Mouse (Mus musculus): Measurements from ENCODE around the gene Celf5. TPM values are rescaled to one million over a fixed set of nuclear protein-coding genes. Genes with fewer than 3 reads are reported as not detected.

Celf5 gene
- total and polyA plus RNA-seq, 3 experiments, result 0.08 to 0.38 TPM; not detected in 1

DNA sequence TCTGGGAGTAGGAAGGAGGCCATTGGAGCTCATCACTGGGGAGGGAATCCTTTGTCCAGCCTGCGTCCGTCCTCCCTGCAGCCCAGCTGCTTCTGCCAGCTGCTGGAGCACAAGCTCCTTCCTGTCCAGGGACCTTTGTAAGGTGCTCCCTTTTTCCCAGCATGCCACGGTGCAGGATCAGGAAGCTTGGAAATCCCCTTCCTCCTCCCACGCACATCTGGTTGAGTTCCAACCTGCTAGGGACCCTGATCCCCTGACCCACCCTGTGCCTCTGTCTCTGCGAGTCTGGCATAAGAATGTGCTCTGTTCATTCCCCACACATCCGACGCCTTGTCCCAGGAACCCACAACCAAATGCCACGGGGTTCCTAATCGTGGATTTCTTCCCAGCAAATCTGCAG, 71.5 kb downstream of the Celf5 start:
- TF ChIP-seq USF1 (IDR thresholded peaks at IDR 0.05; ENCODE audit: low read depth, low read length) (no peak), MXI1 (IDR thresholded peaks at IDR 0.05; ENCODE audit: low read depth, low read length) (no peak), UBTF (IDR thresholded peaks at IDR 0.05; ENCODE audit: borderline replicate concordance, insufficient read depth, low read depth, low read length) (no peak), MEF2A (IDR thresholded peaks at IDR 0.05; ENCODE audit: extremely low read depth, insufficient replicate concordance, low read depth, low read length, poor library complexity, severe bottlenecking) (no peak), RCOR1 (IDR thresholded peaks at IDR 0.05; ENCODE audit: low read depth, low read length) (no peak), MYC (IDR thresholded peaks at IDR 0.05; ENCODE audit: low read depth, low read length) (no peak), MYB (IDR thresholded peaks at IDR 0.05; ENCODE audit: low read depth, low read length) (no peak)
- Histone ChIP-seq H3K27me3 (ENCODE audit: control insufficient read depth in 1 of 2, insufficient read depth in 2 of 2, low read length in 2 of 2) (no peaks in the 10 kb centered on the region), H3K36me3 (ENCODE audit: control insufficient read depth in 1 of 2, insufficient read depth in 2 of 2, low read length in 2 of 2) (peaks cover 0 to 12% of the 10 kb centered on the region in 2 experiments; a peak in 2 of 4 replicates), H3K79me2 (ENCODE audit: control insufficient read depth, insufficient read depth, low read length, poor library complexity) (no peaks in the 10 kb centered on the region), H3K4me1 (ENCODE audit: control insufficient read depth in 1 of 2, insufficient read depth in 2 of 2, low read length in 2 of 2) (peaks cover 3 to 20% of the 10 kb centered on the region in 2 experiments; a peak in 3 of 4 replicates), H3K9me3 (replicated peaks; ENCODE audit: insufficient read depth, low read length) (no peaks in the 10 kb centered on the region), H3K27ac (ENCODE audit: control insufficient read depth, low read depth, low read length) (no peak overlapping the region), H3K9ac (ENCODE audit: control insufficient read depth, low read depth, low read length, poor library complexity, severe bottlenecking) (no peak overlapping the region), H3K4me3 (ENCODE audit: control insufficient read depth in 1 of 2, insufficient read depth in 1 of 2, low read depth in 2 of 2, low read length in 2 of 2) (no peak overlapping the region)
- DNase-seq (ENCODE audit: low read depth, low spot score), result no peak

DNA sequence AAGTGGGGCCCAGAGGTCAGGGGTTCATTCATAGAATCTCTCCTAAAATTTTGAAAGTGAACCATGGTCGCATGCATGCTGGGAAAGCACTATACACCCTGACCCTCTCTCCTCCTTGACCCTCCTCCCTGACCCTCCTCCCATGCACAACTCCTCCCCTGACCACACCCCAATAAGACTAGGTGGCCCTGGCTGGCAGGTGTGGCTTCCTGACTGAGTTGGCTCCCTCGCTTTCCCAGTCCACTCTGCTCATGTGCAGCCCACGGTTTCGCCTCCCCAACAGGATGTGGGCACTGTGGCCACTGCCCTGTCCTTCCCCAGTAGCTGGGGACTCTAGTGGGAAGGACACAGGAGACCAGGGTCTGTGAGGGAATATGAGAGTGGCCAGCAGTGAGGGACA, 72.2 kb downstream of the Celf5 start:
- Histone ChIP-seq H3K27me3 (ENCODE audit: control insufficient read depth in 1 of 2, insufficient read depth in 2 of 2, low read length in 2 of 2) (no peaks in the 10 kb centered on the region), H3K4me1 (ENCODE audit: control insufficient read depth in 1 of 2, insufficient read depth in 2 of 2, low read length in 2 of 2) (peaks cover 3 to 24% of the 10 kb centered on the region in 2 experiments; a peak in 3 of 4 replicates), H3K9ac (ENCODE audit: control insufficient read depth, low read depth, low read length, poor library complexity, severe bottlenecking) (no peak overlapping the region), H3K9me3 (replicated peaks; ENCODE audit: insufficient read depth, low read length) (no peaks in the 10 kb centered on the region), H3K4me3 (ENCODE audit: control insufficient read depth in 1 of 2, insufficient read depth in 1 of 2, low read depth in 2 of 2, low read length in 2 of 2) (no peak overlapping the region), H3K27ac (ENCODE audit: control insufficient read depth, low read depth, low read length) (no peak overlapping the region), H3K79me2 (ENCODE audit: control insufficient read depth, insufficient read depth, low read length, poor library complexity) (no peaks in the 10 kb centered on the region), H3K36me3 (ENCODE audit: control insufficient read depth in 1 of 2, insufficient read depth in 2 of 2, low read length in 2 of 2) (peaks cover 0 to 12% of the 10 kb centered on the region in 2 experiments; a peak in 2 of 4 replicates)
- DNase-seq (ENCODE audit: low read depth, low spot score), result no peak
- TF ChIP-seq ZNF384 (IDR thresholded peaks at IDR 0.05; ENCODE audit: low read depth, low read length) (no peak), MAX (IDR thresholded peaks at IDR 0.05; ENCODE audit: low read length) (no peak), POLR2AphosphoS2 (IDR thresholded peaks at IDR 0.05; ENCODE audit: low read length) (no peak), MAFK (IDR thresholded peaks at IDR 0.05; ENCODE audit: borderline replicate concordance, low read depth, low read length) (no peak), TBP (IDR thresholded peaks at IDR 0.05; ENCODE audit: low read depth, low read length) (no peak), ZKSCAN1 (IDR thresholded peaks at IDR 0.05; ENCODE audit: low read depth, low read length) (no peak)

DNA sequence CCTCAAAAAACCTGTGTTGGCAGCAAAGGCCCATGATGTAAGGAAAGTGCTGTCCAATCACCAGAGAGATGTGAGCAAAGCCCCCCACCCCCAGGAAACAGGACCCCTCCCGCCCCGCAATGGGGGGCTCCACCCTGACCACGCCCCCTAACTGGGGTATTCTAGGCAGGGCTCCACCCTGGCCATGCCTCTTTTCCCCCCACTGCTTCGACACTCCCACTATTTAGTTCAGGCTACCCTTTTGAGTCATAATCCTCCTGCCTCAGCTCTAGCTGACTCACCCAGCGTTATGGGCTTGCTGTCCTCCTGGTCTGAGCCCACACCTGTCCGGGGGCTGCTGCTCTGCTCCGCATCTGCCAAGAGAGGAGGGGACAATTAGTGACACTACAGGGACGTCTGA, 73.2 kb downstream of the Celf5 start:
- Histone ChIP-seq H3K9ac (ENCODE audit: control insufficient read depth, low read depth, low read length, poor library complexity, severe bottlenecking) (no peak overlapping the region), H3K9me3 (replicated peaks; ENCODE audit: insufficient read depth, low read length) (no peaks in the 10 kb centered on the region), H3K27me3 (ENCODE audit: control insufficient read depth in 1 of 2, insufficient read depth in 2 of 2, low read length in 2 of 2) (no peaks in the 10 kb centered on the region), H3K4me3 (ENCODE audit: control insufficient read depth in 1 of 2, insufficient read depth in 1 of 2, low read depth in 2 of 2, low read length in 2 of 2) (no peak overlapping the region), H3K79me2 (ENCODE audit: control insufficient read depth, insufficient read depth, low read length, poor library complexity) (no peaks in the 10 kb centered on the region), H3K4me1 (ENCODE audit: control insufficient read depth in 1 of 2, insufficient read depth in 2 of 2, low read length in 2 of 2) (peaks cover 3 to 29% of the 10 kb centered on the region in 2 experiments; a peak in 3 of 4 replicates), H3K36me3 (ENCODE audit: control insufficient read depth in 1 of 2, insufficient read depth in 2 of 2, low read length in 2 of 2) (peaks cover 0 to 16% of the 10 kb centered on the region in 2 experiments; a peak in 2 of 4 replicates), H3K27ac (ENCODE audit: control insufficient read depth, low read depth, low read length) (no peak overlapping the region)
- DNase-seq (ENCODE audit: low read depth, low spot score), result no peak
- TF ChIP-seq MYB (IDR thresholded peaks at IDR 0.05; ENCODE audit: low read depth, low read length) (no peak), CHD2 (IDR thresholded peaks at IDR 0.05; ENCODE audit: low read length) (no peak), TCF12 (IDR thresholded peaks at IDR 0.05; ENCODE audit: low read depth, low read length) (no peak), MEF2A (IDR thresholded peaks at IDR 0.05; ENCODE audit: extremely low read depth, insufficient replicate concordance, low read depth, low read length, poor library complexity, severe bottlenecking) (no peak)

Other genes with a start within 250 kb of the Celf5 start
- 0.39 and 0.81 TPM in 2 replicates for gene Zfr2, start 249.6 kb downstream of the Celf5 start, total RNA-seq (2012; rRNA removed)
- gene Zfr2, start 249.6 kb downstream of the Celf5 start, polyA plus RNA-seq (2012; ENCODE audit: insufficient read depth in 1 of 2, insufficient read length in 2 of 2, low read depth in 1 of 2, low replicate concordance in 2 of 2, missing spikeins in 1 of 2), result 1 to 10 TPM in 1 of 2 experiments, not detected in 1; 1.4 TPM
- 0.10 and 0.23 TPM in 2 replicates for gene Matk, start 229.8 kb downstream of the Celf5 start, total RNA-seq (2012; rRNA removed)
- 1 to 10 TPM in 1 of 2 experiments, not detected in 1; 1.0 TPM for gene Matk, start 229.8 kb downstream of the Celf5 start, polyA plus RNA-seq (2012; ENCODE audit: insufficient read depth in 1 of 2, insufficient read length in 2 of 2, low read depth in 1 of 2, low replicate concordance in 2 of 2, missing spikeins in 1 of 2)
- 137 and 150 TPM in 2 replicates for gene Mrpl54, start 215.8 kb downstream of the Celf5 start, total RNA-seq (2012; rRNA removed)
- gene Mrpl54, start 215.8 kb downstream of the Celf5 start, polyA plus RNA-seq (2012; ENCODE audit: insufficient read depth in 1 of 2, insufficient read length in 2 of 2, low read depth in 1 of 2, low replicate concordance in 2 of 2, missing spikeins in 1 of 2), result 100 to 1,000 TPM; 157 to 421 TPM
- 68.9 and 81.3 TPM in 2 replicates for gene Apba3, start 215.7 kb downstream of the Celf5 start, total RNA-seq (2012; rRNA removed)
- gene Apba3, start 215.7 kb downstream of the Celf5 start, polyA plus RNA-seq (2012; ENCODE audit: insufficient read depth in 1 of 2, insufficient read length in 2 of 2, low read depth in 1 of 2, low replicate concordance in 2 of 2, missing spikeins in 1 of 2), result 10 to 100 TPM in 1 of 2 experiments, not detected in 1; 73.2 TPM
- gene Tjp3, start 191.1 kb downstream of the Celf5 start, total RNA-seq (2012; rRNA removed), result 2.5 and 2.9 TPM in 2 replicates
- gene Tjp3, start 191.1 kb downstream of the Celf5 start, polyA plus RNA-seq (2012; ENCODE audit: insufficient read depth in 1 of 2, insufficient read length in 2 of 2, low read depth in 1 of 2, low replicate concordance in 2 of 2, missing spikeins in 1 of 2), result 1 to 10 TPM in 1 of 2 experiments, not detected in 1; 4.9 TPM
- gene Pip5k1c, start 189.7 kb downstream of the Celf5 start, total RNA-seq (2012; rRNA removed), result 14.1 and 14.4 TPM in 2 replicates
- 10 to 100 TPM in 1 of 2 experiments, not detected in 1; 40.5 TPM for gene Pip5k1c, start 189.7 kb downstream of the Celf5 start, polyA plus RNA-seq (2012; ENCODE audit: insufficient read depth in 1 of 2, insufficient read length in 2 of 2, low read depth in 1 of 2, low replicate concordance in 2 of 2, missing spikeins in 1 of 2)
- 43.5 and 47.6 TPM in 2 replicates for gene Cactin, start 161.6 kb downstream of the Celf5 start, total RNA-seq (2012; rRNA removed)
- gene Cactin, start 161.6 kb downstream of the Celf5 start, polyA plus RNA-seq (2012; ENCODE audit: insufficient read depth in 1 of 2, insufficient read length in 2 of 2, low read depth in 1 of 2, low replicate concordance in 2 of 2, missing spikeins in 1 of 2), result 10 to 100 TPM in 1 of 2 experiments, not detected in 1; 66.8 TPM
- gene Tbxa2r, start 154.0 kb downstream of the Celf5 start, total RNA-seq (2012; rRNA removed), result 0.13 TPM in 1 of 2 replicates, not detected in the other
- under 1 TPM in 1 of 2 experiments, not detected in 1; 0.31 TPM for gene Tbxa2r, start 154.0 kb downstream of the Celf5 start, polyA plus RNA-seq (2012; ENCODE audit: insufficient read depth in 1 of 2, insufficient read length in 2 of 2, low read depth in 1 of 2, low replicate concordance in 2 of 2, missing spikeins in 1 of 2)
- gene Gipc3, start 139.4 kb downstream of the Celf5 start, total RNA-seq (2012; rRNA removed), result not detected in 2 replicates
- gene Gipc3, start 139.4 kb downstream of the Celf5 start, polyA plus RNA-seq (2012; ENCODE audit: insufficient read depth in 1 of 2, insufficient read length in 2 of 2, low read depth in 1 of 2, low replicate concordance in 2 of 2, missing spikeins in 1 of 2), result not detected
- gene Hmg20b, start 132.2 kb downstream of the Celf5 start, total RNA-seq (2012; rRNA removed), result 22.8 and 27.0 TPM in 2 replicates
- gene Hmg20b, start 132.2 kb downstream of the Celf5 start, polyA plus RNA-seq (2012; ENCODE audit: insufficient read depth in 1 of 2, insufficient read length in 2 of 2, low read depth in 1 of 2, low replicate concordance in 2 of 2, missing spikeins in 1 of 2), result 10 to 100 TPM in 1 of 2 experiments, not detected in 1; 92.7 TPM
- 17.9 and 29.0 TPM in 2 replicates for gene Mfsd12, start 125.2 kb downstream of the Celf5 start, total RNA-seq (2012; rRNA removed)
- gene Mfsd12, start 125.2 kb downstream of the Celf5 start, polyA plus RNA-seq (2012; ENCODE audit: insufficient read depth in 1 of 2, insufficient read length in 2 of 2, low read depth in 1 of 2, low replicate concordance in 2 of 2, missing spikeins in 1 of 2), result 10 to 100 TPM in 1 of 2 experiments, not detected in 1; 22.5 TPM
- 6.7 and 12.1 TPM in 2 replicates for gene 4930404N11Rik, start 116.9 kb downstream of the Celf5 start, total RNA-seq (2012; rRNA removed)
- gene 4930404N11Rik, start 116.9 kb downstream of the Celf5 start, polyA plus RNA-seq (2012; ENCODE audit: insufficient read depth in 1 of 2, insufficient read length in 2 of 2, low read depth in 1 of 2, low replicate concordance in 2 of 2, missing spikeins in 1 of 2), result 1 to 10 TPM in 1 of 2 experiments, not detected in 1; 3.1 TPM
- 20.7 and 24.7 TPM in 2 replicates for gene Fzr1, start 104.2 kb downstream of the Celf5 start, total RNA-seq (2012; rRNA removed)
- gene Fzr1, start 104.2 kb downstream of the Celf5 start, polyA plus RNA-seq (2012; ENCODE audit: insufficient read depth in 1 of 2, insufficient read length in 2 of 2, low read depth in 1 of 2, low replicate concordance in 2 of 2, missing spikeins in 1 of 2), result 100 to 1,000 TPM in 1 of 2 experiments, not detected in 1; 115 TPM
- gene Dohh, start 98.3 kb downstream of the Celf5 start, total RNA-seq (2012; rRNA removed), result 153 and 157 TPM in 2 replicates
- 100 to 1,000 TPM in 1 of 2 experiments, not detected in 1; 145 TPM for gene Dohh, start 98.3 kb downstream of the Celf5 start, polyA plus RNA-seq (2012; ENCODE audit: insufficient read depth in 1 of 2, insufficient read length in 2 of 2, low read depth in 1 of 2, low replicate concordance in 2 of 2, missing spikeins in 1 of 2)
- 0.46 and 0.62 TPM in 2 replicates for gene Gm48551, start 98.2 kb downstream of the Celf5 start, total RNA-seq (2012; rRNA removed)
- 1 to 10 TPM in 1 of 2 experiments, not detected in 1; 2.6 TPM for gene Gm48551, start 98.2 kb downstream of the Celf5 start, polyA plus RNA-seq (2012; ENCODE audit: insufficient read depth in 1 of 2, insufficient read length in 2 of 2, low read depth in 1 of 2, low replicate concordance in 2 of 2, missing spikeins in 1 of 2)
- 0.49 and 0.89 TPM in 2 replicates for gene Gm48552, start 93.7 kb downstream of the Celf5 start, total RNA-seq (2012; rRNA removed)
- gene Gm48552, start 93.7 kb downstream of the Celf5 start, polyA plus RNA-seq (2012; ENCODE audit: insufficient read depth in 1 of 2, insufficient read length in 2 of 2, low read depth in 1 of 2, low replicate concordance in 2 of 2, missing spikeins in 1 of 2), result 1 to 10 TPM in 1 of 2 experiments, not detected in 1; 1.2 TPM
- gene Smim24, start 89.7 kb downstream of the Celf5 start, total RNA-seq (2012; rRNA removed), result 6.5 and 6.7 TPM in 2 replicates
- 10 to 100 TPM in 1 of 2 experiments, not detected in 1; 29.5 TPM for gene Smim24, start 89.7 kb downstream of the Celf5 start, polyA plus RNA-seq (2012; ENCODE audit: insufficient read depth in 1 of 2, insufficient read length in 2 of 2, low read depth in 1 of 2, low replicate concordance in 2 of 2, missing spikeins in 1 of 2)
- 2.0 and 3.6 TPM in 2 replicates for gene Nfic, start 27.1 kb downstream of the Celf5 start, total RNA-seq (2012; rRNA removed)
- gene Nfic, start 27.1 kb downstream of the Celf5 start, polyA plus RNA-seq (2012; ENCODE audit: insufficient read depth in 1 of 2, insufficient read length in 2 of 2, low read depth in 1 of 2, low replicate concordance in 2 of 2, missing spikeins in 1 of 2), result 1 to 10 TPM in 1 of 2 experiments, not detected in 1; 9.7 TPM
- 120 and 136 TPM in 2 replicates for gene Ncln, start 13.7 kb upstream of the Celf5 start, total RNA-seq (2012; rRNA removed)
- 100 to 1,000 TPM; 215 to 276 TPM for gene Ncln, start 13.7 kb upstream of the Celf5 start, polyA plus RNA-seq (2012; ENCODE audit: insufficient read depth in 1 of 2, insufficient read length in 2 of 2, low read depth in 1 of 2, low replicate concordance in 2 of 2, missing spikeins in 1 of 2)
- 1.7 and 2.1 TPM in 2 replicates for gene S1pr4, start 17.4 kb upstream of the Celf5 start, total RNA-seq (2012; rRNA removed)
- gene S1pr4, start 17.4 kb upstream of the Celf5 start, polyA plus RNA-seq (2012; ENCODE audit: insufficient read depth in 1 of 2, insufficient read length in 2 of 2, low read depth in 1 of 2, low replicate concordance in 2 of 2, missing spikeins in 1 of 2), result 1 to 10 TPM in 1 of 2 experiments, not detected in 1; 1.6 TPM
- 28.2 and 33.0 TPM in 2 replicates for gene Gna15, start 41.5 kb upstream of the Celf5 start, total RNA-seq (2012; rRNA removed)
- gene Gna15, start 41.5 kb upstream of the Celf5 start, polyA plus RNA-seq (2012; ENCODE audit: insufficient read depth in 1 of 2, insufficient read length in 2 of 2, low read depth in 1 of 2, low replicate concordance in 2 of 2, missing spikeins in 1 of 2), result 100 to 1,000 TPM in 1 of 2 experiments, 10 to 100 TPM in 1; 23.0 to 142 TPM
- 12.2 and 14.1 TPM in 2 replicates for gene Gna11, start 62.5 kb upstream of the Celf5 start, total RNA-seq (2012; rRNA removed)
- 10 to 100 TPM in 1 of 2 experiments, not detected in 1; 18.4 TPM for gene Gna11, start 62.5 kb upstream of the Celf5 start, polyA plus RNA-seq (2012; ENCODE audit: insufficient read depth in 1 of 2, insufficient read length in 2 of 2, low read depth in 1 of 2, low replicate concordance in 2 of 2, missing spikeins in 1 of 2)
- 170 and 197 TPM in 2 replicates for gene Aes, start 76.8 kb upstream of the Celf5 start, total RNA-seq (2012; rRNA removed)
- gene Aes, start 76.8 kb upstream of the Celf5 start, polyA plus RNA-seq (2012; ENCODE audit: insufficient read depth in 1 of 2, insufficient read length in 2 of 2, low read depth in 1 of 2, low replicate concordance in 2 of 2, missing spikeins in 1 of 2), result 100 to 1,000 TPM in 1 of 2 experiments, not detected in 1; 355 TPM
- gene Tle2, start 91.9 kb upstream of the Celf5 start, total RNA-seq (2012; rRNA removed), result 0.19 and 0.75 TPM in 2 replicates
- gene Tle2, start 91.9 kb upstream of the Celf5 start, polyA plus RNA-seq (2012; ENCODE audit: insufficient read depth in 1 of 2, insufficient read length in 2 of 2, low read depth in 1 of 2, low replicate concordance in 2 of 2, missing spikeins in 1 of 2), result 1 to 10 TPM in 1 of 2 experiments, not detected in 1; 2.4 TPM
- gene Tle6, start 118.4 kb upstream of the Celf5 start, total RNA-seq (2012; rRNA removed), result 16.9 and 17.3 TPM in 2 replicates
- gene Tle6, start 118.4 kb upstream of the Celf5 start, polyA plus RNA-seq (2012; ENCODE audit: insufficient read depth in 1 of 2, insufficient read length in 2 of 2, low read depth in 1 of 2, low replicate concordance in 2 of 2, missing spikeins in 1 of 2), result 10 to 100 TPM in 1 of 2 experiments, not detected in 1; 31.9 TPM
- 0.98 and 1.1 TPM in 2 replicates for gene BC025920, start 123.6 kb upstream of the Celf5 start, total RNA-seq (2012; rRNA removed)
- 1 to 10 TPM in 1 of 2 experiments, not detected in 1; 1.7 TPM for gene BC025920, start 123.6 kb upstream of the Celf5 start, polyA plus RNA-seq (2012; ENCODE audit: insufficient read depth in 1 of 2, insufficient read length in 2 of 2, low read depth in 1 of 2, low replicate concordance in 2 of 2, missing spikeins in 1 of 2)
- gene Sirt6, start 145.1 kb upstream of the Celf5 start, total RNA-seq (2012; rRNA removed), result 8.2 and 10.5 TPM in 2 replicates
- 10 to 100 TPM in 1 of 2 experiments, not detected in 1; 38.2 TPM for gene Sirt6, start 145.1 kb upstream of the Celf5 start, polyA plus RNA-seq (2012; ENCODE audit: insufficient read depth in 1 of 2, insufficient read length in 2 of 2, low read depth in 1 of 2, low replicate concordance in 2 of 2, missing spikeins in 1 of 2)
- gene Ankrd24, start 145.8 kb upstream of the Celf5 start, total RNA-seq (2012; rRNA removed), result 3.2 and 4.5 TPM in 2 replicates
- 10 to 100 TPM in 1 of 2 experiments, not detected in 1; 14.6 TPM for gene Ankrd24, start 145.8 kb upstream of the Celf5 start, polyA plus RNA-seq (2012; ENCODE audit: insufficient read depth in 1 of 2, insufficient read length in 2 of 2, low read depth in 1 of 2, low replicate concordance in 2 of 2, missing spikeins in 1 of 2)
- gene Gm10778, start 166.3 kb upstream of the Celf5 start, total RNA-seq (2012; rRNA removed), result 3.5 and 3.9 TPM in 2 replicates
- gene Gm10778, start 166.3 kb upstream of the Celf5 start, polyA plus RNA-seq (2012; ENCODE audit: insufficient read depth in 1 of 2, insufficient read length in 2 of 2, low read depth in 1 of 2, low replicate concordance in 2 of 2, missing spikeins in 1 of 2), result 1 to 10 TPM in 1 of 2 experiments, not detected in 1; 2.0 TPM
- gene Zfp433, start 222.1 kb upstream of the Celf5 start, total RNA-seq (2012; rRNA removed), result 4.2 and 4.9 TPM in 2 replicates
- gene Zfp433, start 222.1 kb upstream of the Celf5 start, polyA plus RNA-seq (2012; ENCODE audit: insufficient read depth in 1 of 2, insufficient read length in 2 of 2, low read depth in 1 of 2, low replicate concordance in 2 of 2, missing spikeins in 1 of 2), result 1 to 10 TPM in 1 of 2 experiments, not detected in 1; 3.0 TPM